Mouse (Mus musculus): ENCODE results near the gene Sectm1a. TPM values are rescaled to one million over a fixed set of nuclear protein-coding genes. Genes with fewer than 3 reads are reported as not detected.

Sectm1a gene
- polyA plus RNA-seq, 1 experiment from 2014 or later, result 0.41 TPM

Other genes with a start within 250 kb of the Sectm1a start
- gene Ccdc57, start 148.3 kb downstream of the Sectm1a start, polyA plus RNA-seq (2015; fragmentation: Nextera tagmentation; extraction: Ambion mirVana), result 8.6 and 9.2 TPM in 2 replicates
- 63.5 and 66.4 TPM in 2 replicates for gene Slc16a3, start 132.7 kb downstream of the Sectm1a start, polyA plus RNA-seq (2015; fragmentation: Nextera tagmentation; extraction: Ambion mirVana)
- 150 and 154 TPM in 2 replicates for gene Csnk1d, start 89.9 kb downstream of the Sectm1a start, polyA plus RNA-seq (2015; fragmentation: Nextera tagmentation; extraction: Ambion mirVana)
- gene Cd7, start 41.8 kb downstream of the Sectm1a start, polyA plus RNA-seq (2015; fragmentation: Nextera tagmentation; extraction: Ambion mirVana), result 0.97 TPM in 1 of 2 replicates, not detected in the other
- 0.10 and 0.21 TPM in 2 replicates for gene Sectm1b, start 17.7 kb downstream of the Sectm1a start, polyA plus RNA-seq (2015; fragmentation: Nextera tagmentation; extraction: Ambion mirVana)
- gene Tex19.2, start 37.5 kb upstream of the Sectm1a start, polyA plus RNA-seq (2015; fragmentation: Nextera tagmentation; extraction: Ambion mirVana), result not detected in 2 replicates
- gene Tex19.1, start 64.9 kb upstream of the Sectm1a start, polyA plus RNA-seq (2015; fragmentation: Nextera tagmentation; extraction: Ambion mirVana), result 0.10 and 0.20 TPM in 2 replicates
- gene Uts2r, start 79.1 kb upstream of the Sectm1a start, polyA plus RNA-seq (2015; fragmentation: Nextera tagmentation; extraction: Ambion mirVana), result 0.09 TPM in 1 of 2 replicates, not detected in the other
- gene Hexdc, start 123.2 kb upstream of the Sectm1a start, polyA plus RNA-seq (2015; fragmentation: Nextera tagmentation; extraction: Ambion mirVana), result 11.3 and 11.8 TPM in 2 replicates
- gene Ogfod3, start 123.5 kb upstream of the Sectm1a start, polyA plus RNA-seq (2015; fragmentation: Nextera tagmentation; extraction: Ambion mirVana), result 30.8 and 39.7 TPM in 2 replicates
- gene Cybc1, start 148.1 kb upstream of the Sectm1a start, polyA plus RNA-seq (2015; fragmentation: Nextera tagmentation; extraction: Ambion mirVana), result 40.4 and 41.0 TPM in 2 replicates
- 70.9 and 76.0 TPM in 2 replicates for gene Narf, start 156.0 kb upstream of the Sectm1a start, polyA plus RNA-seq (2015; fragmentation: Nextera tagmentation; extraction: Ambion mirVana)
- gene Foxk2, start 178.8 kb upstream of the Sectm1a start, polyA plus RNA-seq (2015; fragmentation: Nextera tagmentation; extraction: Ambion mirVana), result 7.1 and 8.8 TPM in 2 replicates

Measured in kidney, embryonic 16.5 days (tissue).